Mouse (Mus musculus) heart, adult 9 months (tissue): ENCODE data around the gene Dusp10.
A peak's percentile ranks its signal among the peaks of the same experiment; 100 is the strongest.

ENCODE experiments used
- DNase-seq, 2 experiments: peaks; one replicate each; pipeline ENCODE4 v3.0.0; 2022; ENCODE audit warnings: low spot score in 2 of 2

Dusp10 gene

DNA sequence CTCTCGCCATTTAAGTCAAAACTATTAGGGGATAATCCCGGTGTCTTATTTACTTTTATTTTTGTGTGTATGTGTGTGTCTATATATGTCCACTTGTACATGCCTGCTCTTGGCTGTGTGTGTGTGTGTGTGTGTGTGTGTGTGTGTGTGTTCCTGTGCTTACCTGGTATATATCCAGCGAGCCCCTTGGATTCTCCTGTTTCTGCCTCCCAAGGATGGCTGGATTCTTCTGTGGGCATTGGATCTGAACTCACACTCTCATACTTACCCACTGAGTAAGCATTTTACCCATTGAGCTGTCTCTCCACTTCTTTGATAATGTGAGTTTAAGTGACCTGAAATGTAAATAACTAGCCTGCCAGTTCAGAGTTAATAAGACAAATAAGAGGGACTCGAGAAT lies 40.6 kb downstream of the Dusp10 start:
- no peak for DNase-seq

DNA sequence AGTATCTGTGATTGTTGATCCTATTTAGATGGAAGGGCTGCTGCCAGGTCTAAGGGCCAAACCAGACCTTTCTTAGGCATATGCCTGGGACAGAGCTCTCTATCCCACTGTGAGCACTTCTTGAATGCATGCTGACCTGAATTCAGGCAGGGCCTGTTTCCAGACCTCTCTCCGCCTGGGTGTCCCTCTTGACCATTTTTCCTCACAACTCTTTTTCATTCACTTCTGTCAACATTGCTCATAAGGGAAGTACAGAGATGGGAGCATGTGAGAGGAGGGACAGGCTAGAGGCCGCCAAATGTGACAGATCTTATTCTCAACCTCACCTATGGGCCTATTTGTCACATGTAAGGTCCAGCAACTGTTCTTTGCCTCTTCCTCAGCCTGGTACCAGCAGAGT lies 41.1 kb downstream of the Dusp10 start:
- DNase-seq = no peak

DNA sequence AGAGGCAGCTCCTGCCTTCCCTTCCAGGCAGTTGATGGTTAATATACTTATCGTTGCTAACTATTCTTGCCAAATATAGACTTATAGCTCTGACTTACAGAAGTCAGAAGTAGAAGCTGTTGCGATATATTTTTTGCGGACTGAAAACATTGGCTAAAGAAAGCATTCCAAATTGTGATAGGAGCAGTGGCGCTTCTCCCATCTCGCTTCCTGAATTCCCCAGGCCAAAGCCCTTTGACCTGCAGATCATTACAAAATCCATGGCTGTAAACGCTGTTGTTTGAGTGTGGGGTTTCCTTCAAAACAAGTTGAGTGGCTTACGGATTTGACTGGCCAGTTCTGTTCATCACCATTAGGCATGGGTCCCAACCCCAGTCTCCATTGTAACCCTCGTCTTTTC lies 45.1 kb downstream of the Dusp10 start:
- no peak for DNase-seq

DNA sequence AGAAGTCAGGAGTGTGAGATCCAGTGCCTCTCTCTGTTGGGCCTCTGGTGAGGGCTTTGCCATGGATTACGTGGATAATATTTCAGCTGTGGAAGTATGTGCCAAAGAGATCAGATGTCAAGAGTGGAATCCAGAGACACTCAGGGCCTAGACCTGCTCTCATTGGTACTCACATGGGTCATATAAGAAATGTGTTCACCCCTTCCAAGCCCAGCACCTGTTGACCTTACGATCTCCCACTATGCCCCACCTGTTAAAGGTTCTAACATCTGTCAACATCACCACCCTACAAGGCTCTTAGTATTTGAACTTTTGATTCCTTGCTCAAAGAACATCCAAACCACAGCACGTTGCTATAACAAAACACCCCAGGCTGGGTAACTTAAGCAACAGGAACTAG lies 46.7 kb downstream of the Dusp10 start:
- no peak for DNase-seq

DNA sequence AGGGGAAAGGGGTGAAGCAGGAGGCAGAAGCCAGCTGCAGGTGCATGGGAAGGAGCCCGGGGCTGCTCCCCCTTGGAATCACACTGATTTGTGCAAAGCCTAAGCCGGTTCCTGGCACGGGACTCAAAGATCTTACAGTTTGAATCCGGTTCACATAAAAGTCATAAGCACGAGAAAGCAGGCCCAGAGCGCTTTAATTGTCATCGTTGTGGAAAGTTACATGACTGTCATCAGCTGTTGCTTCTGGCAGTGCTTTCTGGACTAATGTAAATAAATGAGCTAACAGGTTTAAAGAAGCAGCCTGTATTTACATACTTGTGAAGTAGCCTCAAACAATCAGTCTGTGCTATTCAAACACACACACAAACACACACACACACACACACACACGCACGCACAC lies 47.3 kb downstream of the Dusp10 start:
- DNase-seq = peak in 1 of 2 experiments; percentile 44

DNA sequence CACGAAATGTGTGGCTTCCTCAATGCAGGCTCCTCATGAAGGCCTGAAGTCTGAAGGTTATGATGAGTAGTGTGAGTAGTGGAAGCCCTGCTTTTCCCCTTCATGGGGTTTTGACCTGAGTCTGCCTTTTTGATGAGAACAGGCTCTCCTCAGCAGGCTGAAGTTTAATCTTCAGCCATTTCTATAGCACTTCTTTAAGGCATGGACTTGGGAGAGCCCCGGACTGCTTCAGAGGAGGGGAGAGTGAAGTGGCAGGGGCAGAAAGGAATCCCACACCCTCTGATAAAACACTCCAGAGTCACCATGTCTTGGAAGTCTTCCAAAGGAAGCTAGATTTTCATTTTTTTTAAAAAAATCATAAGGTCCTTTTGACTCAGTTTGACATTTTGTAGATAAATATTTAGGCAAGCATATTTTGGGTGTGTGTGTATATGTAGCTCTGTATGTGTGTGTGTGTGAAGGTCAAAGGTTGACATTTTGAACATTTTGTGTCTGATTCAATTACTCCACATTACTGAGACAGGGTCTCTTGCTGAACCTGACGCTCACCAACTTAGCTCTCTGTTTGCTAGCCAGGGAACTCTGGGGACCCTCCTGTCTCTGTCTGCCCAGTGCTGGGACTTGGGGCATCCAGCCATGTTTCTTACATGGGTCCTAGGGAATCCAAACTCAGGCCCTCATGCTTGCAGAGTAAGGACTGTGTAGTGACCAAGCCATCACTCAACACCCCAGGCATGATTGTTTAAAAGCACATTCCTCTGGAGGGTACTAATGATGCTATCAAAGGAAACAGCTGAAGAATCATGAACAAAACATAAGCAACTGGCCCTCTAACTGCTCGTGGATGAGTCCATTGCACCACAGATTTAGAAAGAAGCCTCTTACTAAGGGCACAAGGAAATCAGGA lies 48.0 kb downstream of the Dusp10 start:
- no peak for DNase-seq

DNA sequence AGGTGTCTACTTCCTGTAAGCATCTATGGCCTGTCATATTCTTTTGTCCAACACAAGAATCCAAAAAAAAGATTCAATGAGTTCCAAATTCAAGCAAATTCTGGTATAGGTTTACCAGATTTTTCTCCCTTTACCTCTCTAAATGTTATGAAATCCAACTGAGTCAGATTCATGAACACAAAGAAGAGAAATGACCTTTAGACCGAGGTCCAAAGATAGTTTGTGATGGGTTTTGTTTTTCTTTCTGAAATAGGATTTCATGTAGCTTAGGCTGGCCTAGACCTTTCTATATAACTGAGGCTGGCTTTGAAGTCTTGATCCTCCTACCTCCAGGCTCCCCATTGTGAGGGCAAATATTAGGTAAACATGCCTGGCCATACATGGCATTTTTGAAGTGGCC lies 48.8 kb downstream of the Dusp10 start:
- no peak for DNase-seq

DNA sequence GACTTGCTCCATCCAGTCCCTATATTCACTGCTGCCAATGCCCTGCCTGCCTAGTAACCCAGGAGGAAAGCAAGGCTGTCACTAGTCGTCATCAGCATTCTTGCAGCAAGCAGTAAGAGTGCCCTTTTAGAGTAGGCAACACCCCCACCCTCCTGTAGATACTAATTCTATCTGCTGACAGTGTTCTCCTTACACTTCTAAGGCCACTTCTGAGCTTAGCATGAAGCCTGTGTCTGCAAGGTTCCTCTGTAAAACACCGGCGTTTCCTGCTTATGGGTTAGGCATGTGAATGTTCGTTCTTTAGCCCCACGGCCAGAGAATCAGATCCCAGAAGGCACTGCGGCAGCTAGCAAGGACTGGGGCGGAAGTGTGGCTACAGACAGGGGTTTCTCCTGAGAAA lies 51.2 kb downstream of the Dusp10 start:
- DNase-seq = no peak

DNA sequence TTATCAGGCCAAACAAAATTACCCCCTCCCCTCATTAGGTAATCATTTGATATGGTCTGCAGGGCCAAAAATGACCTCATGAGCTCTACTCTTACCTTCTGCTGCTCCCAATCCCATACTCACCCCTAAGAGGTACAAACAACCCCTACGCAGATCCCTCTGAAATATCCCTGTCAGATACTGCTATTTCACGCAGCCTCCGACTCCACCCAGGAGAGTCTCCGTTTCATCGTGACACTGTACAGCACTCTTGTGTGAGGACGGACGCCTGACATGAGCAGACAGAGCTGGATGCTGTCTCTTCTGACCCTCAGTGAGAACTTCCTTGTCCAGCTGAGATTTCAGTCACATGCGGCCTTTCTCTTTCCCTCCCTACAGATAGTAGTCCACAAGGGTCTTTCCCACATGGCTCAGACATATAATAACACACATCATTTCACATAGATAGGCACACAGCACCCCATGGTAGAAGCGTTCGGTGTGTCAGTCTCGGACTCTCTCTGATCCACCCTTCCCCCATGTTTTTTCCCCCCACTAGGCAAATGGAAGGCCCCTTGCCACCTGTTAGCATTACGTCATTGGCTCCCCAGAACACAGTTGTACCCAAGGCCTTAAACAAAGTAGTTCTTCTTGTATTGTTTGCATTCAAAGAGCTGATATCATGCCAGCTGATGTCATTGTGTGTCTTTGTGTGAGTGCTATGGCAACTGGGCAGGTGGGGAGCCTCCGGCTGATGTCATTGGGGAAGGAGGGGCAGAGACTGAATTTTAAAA lies 52.7 kb downstream of the Dusp10 start:
- no peak for DNase-seq

DNA sequence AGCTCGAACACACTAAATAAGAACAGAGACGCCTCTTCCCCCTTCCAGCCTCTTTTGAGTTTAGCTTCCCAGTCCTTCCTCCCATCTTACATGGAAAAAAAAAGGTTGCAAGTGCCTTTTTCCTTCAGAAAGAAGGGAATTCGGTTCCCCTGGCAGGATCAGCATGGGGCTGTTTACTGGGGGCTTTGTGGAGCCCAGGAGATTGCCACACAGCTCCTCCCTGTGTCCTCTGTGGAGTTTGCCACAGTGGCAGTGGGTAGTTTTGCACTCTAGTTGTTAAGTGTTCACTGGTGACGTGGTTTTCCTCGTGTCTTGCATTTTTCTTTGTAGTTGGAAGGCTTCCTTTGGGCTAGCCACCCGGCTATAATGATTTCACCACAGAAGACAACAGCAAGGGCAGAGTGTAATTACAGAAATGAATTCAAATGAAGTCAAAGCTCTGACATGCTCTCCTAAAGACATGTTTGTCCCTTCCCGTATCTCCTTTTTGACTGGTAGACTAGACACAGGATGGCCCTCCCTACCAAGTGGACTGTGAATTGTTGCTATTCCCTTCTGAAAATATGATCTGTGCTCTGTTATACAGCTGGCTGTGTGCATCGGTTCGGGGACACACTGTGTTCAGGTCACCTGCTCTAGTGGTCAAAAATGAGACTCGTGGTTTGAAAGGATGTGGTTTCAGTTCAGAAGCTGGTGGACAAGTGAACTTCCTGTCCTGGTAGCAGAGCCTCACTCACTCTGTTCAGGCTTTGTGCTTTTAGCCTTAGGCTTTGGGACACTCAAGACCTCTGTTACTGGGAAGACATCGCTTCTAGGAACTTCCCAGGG lies 53.6 kb downstream of the Dusp10 start:
- DNase-seq = no peak

DNA sequence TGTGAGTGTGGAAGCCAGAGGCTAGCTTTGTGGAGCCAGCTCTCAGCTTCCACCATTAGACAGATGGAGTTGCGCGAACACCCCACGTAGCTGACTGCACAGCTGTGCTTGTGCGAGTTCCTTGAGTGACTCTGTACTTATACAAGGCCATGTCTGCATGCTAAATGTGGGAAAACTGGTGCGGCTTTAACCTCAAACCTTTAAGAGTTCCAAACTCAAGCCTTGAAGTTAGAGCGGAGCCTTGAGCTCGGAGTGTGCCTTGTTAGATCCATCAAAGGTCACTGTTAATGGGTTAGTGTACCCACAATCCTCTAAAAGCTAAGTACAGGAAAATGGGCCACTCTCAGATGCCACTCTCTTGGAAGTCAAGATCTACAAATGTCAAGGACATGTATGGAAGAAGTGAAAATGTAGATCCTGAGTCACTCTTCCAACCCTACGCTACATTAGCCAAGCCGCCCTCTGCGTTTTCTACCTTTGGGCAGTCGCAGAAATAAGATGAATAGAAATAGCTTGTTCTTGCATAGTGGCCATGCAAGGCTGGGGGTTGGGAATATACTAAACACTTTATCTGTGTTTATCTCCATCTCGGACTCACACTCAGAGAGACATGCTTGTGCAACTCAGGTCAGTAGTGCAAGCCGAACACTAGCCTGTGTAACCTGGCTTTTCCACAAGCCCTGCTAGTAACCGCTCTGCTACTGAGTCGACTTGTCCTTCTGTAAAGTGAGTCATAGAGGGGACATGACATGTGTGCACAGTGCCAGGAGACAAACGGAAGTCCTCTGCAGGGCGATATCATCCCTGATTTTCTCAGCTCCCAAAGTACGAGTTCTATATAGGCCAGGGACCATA lies 54.8 kb downstream of the Dusp10 start:
- DNase-seq = no peak

DNA sequence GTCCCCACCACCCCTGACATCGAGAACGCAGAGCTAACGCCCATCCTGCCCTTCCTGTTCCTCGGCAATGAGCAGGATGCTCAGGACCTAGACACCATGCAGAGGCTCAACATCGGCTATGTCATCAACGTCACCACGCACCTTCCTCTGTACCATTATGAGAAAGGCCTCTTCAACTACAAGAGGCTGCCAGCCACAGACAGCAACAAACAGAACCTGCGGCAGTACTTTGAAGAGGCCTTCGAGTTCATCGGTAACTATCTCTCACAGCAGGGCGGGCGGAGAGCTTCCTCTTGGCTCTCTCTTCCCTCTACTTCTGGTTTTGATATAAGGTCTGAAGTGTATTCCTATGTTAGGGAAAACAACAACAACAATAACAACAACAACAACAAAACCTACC lies 55.9 kb downstream of the Dusp10 start:
- no peak for DNase-seq

DNA sequence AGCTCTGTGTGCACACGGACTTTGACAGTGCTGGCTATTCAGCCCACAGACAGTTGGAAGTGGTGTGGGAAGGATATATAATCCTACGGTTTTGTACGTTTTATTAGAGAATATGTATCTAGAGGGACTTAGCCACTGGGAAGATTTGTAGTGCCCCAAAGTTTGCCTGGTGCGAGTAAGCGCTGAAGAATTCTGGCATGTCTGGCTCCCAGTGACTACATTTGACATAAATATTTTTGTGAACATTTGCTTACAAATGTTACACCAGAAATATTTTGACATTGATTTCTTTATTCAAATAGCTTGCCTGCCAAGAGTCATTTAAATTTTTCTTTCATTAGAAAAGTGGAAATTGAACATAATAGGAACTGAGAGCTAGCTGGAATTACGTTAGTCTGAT lies 63.0 kb downstream of the Dusp10 start:
- no peak for DNase-seq

DNA sequence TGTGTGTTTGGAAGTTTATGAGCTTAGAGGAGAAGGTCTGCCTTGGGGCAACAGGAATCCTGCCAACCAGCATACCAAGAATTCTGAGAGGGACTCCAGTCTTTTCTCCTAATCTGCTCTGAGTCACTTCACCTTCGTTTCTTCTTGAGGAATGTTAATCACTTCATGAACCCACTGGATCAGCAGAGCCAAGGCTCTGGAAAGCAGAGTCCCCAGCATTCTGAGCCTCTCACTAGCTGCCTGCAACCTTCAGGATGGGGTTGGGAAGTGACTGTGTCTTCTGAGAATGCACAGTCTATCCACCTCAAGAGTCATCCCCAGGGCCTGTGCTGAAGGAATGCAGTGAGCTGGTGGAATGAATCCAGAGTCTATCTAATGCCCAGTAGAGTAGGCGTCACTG lies 63.7 kb downstream of the Dusp10 start:
- no peak for DNase-seq

DNA sequence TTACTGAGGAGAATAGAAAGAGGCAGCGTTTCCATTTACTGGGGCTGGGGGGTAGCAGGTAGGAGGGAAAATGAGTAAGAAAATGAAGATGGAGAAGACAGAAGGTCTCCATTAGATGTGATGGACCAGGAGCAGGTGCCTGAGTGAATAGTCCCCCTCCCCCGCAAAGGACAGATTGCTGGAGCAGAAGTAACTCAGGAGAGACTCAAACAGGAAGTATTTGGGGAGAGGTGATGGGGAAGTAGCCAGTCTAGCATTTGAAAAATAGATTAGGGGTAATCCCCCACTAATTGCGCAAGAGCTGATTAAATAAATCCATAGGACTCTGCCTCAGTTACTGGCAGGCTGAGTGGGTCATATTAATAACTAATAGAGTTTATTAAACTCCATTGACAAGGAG lies 66.2 kb downstream of the Dusp10 start:
- DNase-seq = no peak

DNA sequence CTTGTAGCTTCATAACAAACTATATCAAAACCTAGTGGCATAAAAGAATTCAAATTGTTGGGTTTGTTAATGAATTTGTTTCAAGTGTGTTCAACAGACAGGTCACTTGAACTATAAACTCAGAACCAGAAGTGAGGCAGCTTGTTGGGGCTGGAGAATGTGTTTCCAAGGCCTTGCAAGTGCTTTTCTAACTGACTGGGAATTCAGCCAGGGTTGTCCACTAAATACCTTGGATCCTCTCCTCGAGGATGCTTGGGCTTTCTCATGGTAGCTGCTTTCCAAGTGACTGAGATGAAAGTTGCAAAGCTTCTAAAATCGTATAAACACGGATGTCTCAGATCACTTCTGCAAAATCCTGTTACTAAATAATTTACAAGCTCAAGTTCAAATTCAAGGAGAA lies 69.6 kb downstream of the Dusp10 start:
- DNase-seq = peak in 1 of 2 experiments; percentile 20

DNA sequence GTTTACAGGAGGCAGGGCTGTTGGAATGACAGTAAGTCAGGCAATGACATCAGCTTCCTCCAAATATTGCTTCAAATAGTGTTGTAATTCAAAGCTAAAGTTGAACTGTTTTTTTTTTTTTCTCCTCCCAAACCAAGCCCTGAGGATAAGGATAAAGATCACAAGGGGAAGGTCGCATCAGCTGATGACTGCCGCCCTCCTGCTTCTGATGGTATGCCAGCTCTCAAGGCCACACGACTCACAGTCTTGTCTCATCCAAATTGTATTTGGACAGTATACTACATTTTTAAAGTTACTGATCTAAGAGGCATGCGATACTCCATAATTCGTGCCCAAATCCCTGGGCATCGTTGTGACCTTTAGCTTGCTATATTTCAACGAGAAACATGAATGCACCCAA lies 70.1 kb downstream of the Dusp10 start:
- DNase-seq = no peak

DNA sequence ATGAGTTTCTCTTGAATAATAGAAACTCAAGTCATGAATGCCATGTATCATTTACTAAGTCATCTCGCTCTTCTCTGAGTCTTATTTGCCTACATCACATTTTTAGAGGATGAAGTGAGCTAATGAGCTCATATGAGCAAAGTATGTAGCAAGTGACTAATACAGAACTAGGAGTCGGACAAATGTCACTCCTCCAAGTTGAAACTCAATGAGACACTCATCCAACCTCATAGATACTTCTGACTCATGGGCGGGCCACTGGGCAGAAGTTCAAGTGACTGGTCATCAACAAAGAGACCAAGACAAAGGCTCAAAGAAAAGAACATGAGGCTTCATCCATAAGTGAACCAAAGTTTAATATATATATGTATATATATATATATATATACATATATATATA lies 71.9 kb downstream of the Dusp10 start:
- DNase-seq = no peak

DNA sequence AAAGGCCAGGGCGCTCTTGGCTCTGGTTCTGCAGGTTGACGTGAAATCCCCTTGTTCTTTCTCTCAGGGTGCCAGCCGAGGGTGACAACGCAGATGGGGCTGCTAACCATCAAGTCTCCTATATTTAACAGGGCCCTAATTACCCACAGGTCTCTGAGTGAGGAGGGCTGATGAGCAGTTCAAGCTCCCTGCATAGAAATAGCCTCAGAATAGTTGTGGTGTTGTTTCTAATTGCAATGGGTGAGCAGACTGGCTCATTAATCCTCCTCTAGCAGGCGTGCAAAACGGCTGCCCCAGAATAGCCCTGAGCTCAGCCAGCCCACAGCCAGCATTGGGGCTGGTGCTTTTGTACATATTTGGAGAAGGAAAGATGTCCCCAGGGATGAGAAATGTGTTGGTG lies 77.4 kb downstream of the Dusp10 start:
- no peak for DNase-seq

DNA sequence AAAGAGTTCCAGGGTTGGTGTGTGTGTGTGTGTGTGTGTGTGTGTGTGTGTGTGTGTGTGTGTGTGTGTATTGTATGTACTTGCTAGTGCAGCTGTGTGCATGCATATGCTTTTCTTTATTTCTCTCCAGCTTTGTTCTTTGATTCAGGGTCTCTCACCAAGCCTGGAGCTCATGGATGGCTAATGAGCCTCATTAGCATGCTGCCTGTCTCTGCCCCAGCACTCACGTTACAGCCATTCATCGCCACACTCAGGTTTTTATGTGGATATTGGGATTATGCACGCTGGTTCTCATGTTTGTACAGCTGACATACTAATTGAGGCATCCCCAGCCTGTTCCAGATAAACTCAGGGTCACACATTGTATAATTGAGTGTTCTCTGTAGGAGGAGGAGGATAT lies 81.8 kb downstream of the Dusp10 start:
- DNase-seq = no peak

DNA sequence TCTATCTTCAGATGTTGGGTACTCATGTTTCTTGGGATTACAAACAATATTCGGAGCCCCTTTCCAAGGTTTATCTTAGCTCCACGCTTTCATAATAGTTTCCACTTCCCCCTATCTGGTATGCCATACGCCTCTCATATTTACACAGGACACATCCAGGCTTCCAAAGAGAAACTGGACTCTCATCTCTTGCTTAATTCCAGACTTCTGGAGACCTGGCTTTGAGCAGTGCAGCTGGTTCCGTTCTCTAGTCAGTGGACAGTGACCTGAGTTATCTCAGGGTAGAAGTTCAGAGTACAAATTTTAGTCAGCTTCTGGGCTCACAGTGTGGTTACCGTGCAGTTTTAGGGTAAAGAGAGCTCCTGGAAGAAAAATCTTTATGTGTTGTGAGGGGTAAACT lies 87.3 kb downstream of the Dusp10 start:
- no peak for DNase-seq
